Mouse (Mus musculus): ENCODE data around the gene Rnf5.

The Rnf5 gene

DNA sequence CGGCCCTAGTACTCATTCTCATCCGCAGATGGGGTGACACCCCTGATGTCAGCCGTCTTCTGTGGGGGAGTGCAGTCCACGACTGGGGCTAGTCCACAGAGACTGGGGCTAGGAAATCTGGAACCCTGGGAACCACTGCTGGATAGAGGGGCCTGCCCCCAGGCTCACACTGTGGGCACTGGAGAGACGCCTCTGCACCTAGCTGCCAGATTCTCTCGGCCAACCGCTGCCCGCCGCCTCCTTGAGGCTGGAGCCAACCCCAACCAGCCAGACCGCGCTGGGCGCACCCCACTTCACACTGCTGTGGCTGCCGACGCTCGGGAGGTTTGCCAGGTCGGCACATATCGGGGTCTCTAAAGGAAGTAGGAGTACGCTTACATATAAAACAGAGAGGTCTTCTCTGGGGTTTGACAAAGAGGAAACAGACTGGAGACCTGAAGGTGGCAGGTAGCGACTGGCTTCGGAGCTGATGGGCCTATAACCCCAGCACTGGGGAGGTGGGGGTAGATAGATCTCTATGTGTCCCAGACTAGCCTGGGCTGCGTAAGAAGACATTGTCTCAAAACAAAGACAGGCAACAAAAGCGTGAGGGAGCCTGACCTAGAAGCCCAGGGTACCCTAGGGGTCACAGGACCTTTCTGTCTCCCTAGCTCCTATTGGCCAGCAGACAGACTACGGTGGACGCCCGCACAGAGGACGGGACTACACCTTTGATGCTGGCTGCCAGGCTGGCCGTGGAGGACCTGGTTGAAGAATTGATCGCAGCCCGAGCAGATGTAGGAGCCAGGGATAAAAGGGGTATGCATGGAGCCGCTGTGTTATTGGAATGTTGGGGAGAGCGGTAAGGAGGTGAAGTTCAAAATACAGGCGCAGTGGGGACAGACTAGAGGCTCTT lies 17.4 kb downstream of the Rnf5 start:
- no peak for DNase-seq (ENCODE audit: low read depth)

DNA sequence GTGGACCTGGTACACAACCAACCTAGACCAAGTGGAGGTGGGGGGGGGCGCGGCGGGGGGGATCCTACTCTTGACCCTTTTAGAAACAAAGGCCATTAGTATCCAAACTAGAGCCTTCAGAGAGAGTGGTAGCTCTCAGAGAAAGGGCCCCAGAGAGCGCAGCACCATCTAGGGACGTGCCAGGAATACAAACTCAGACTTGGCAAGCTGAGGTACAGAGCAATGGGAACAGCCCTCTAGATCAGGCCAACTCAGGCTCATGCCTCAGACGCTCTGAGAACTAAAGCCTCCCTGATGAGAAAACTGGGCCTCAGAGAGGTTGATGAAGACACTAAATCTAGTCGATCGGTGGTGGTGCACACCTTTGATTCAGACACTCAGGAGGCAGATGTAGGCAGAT lies 18.4 kb downstream of the Rnf5 start:
- DNase-seq (ENCODE audit: low read depth) = no peak

DNA sequence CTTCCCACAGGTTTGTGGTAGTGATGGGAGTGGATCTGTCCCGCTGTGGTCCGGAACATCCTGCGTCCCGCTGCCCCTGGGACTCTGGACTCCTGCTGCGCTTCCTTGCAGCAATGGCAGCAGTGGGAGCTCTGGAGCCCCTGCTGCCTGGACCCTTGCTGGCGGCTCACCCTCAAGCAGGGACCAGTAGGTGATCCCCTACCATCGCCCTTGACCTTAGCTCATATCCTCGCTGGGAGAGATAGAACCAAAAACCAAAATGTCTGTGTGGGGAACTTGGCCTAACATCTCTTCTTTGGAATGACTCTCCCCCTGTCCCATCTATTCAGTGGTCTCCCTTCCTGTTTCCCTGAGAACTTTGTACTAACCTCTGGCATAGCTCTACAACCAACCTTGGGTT lies 19.7 kb downstream of the Rnf5 start:
- DNase-seq (ENCODE audit: low read depth) = no peak

DNA sequence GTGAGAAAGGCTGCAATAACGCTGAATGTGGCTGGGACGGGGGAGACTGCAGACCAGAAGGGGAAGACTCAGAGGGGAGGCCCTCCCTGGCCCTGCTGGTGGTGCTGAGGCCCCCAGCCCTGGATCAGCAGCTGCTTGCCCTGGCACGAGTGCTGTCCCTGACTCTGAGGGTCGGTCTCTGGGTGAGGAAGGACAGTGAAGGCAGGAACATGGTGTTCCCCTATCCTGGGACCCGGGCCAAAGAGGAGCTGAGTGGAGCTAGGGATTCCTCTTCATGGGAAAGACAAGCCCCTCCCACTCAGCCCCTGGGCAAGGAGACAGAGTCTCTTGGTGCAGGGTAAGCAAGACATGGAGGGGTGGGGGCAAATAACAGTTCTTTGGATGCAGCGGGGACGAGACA lies 20.1 kb downstream of the Rnf5 start:
- no peak for DNase-seq (ENCODE audit: low read depth)

DNA sequence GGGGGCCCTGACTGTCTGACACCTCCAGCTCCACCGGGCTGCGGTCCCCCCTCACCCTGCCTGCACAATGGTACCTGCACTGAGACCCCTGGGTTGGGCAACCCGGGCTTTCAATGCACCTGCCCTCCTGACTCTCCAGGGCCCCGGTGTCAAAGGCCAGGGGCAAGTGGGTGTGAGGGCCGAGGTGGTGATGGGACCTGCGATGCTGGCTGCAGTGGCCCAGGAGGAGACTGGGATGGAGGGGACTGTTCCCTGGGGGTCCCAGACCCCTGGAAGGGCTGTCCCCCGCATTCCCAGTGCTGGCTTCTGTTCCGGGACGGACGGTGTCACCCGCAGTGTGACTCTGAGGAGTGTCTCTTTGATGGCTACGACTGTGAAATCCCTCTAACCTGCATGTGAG lies 21.0 kb downstream of the Rnf5 start:
- DNase-seq (ENCODE audit: low read depth) = no peak

DNA sequence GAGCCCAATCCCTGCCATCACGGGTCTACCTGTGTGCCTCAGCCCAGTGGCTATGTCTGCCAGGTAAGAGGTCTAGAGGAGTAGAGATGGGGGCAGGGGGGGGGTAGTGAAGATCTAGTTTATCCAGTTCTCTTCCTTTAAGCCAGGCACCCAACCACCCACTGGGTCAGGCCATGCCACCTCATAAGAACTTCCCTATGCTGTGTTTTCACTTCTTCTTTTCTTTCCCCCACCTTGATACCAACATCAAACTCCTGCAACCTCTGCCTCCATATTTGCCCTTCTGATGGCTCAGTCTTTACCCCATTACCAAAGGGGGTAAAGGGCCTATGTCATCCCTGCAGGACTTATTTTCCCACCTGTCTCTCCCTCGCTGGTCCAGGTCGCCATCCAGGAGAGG lies 25.4 kb downstream of the Rnf5 start:
- DNase-seq (ENCODE audit: low read depth) = no peak

DNA sequence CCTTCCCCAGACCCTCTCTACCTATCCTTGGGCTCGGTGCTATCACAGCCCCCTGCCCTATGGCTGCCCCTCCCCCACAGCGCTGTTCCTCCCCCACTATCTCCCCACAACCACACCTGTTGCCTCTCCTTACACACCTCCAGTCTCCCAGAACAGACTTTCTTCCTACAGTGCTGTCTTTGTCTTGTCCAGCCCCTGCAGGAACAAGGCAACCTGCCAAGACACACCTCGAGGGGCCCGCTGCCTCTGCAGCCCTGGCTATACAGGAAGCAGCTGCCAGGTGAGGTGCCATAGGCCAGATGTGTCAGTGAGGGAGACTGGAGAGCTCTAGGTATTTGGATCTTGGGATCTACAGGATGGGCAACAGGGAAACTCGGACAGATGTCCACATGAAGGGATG lies 26.9 kb downstream of the Rnf5 start:
- DNase-seq (ENCODE audit: low read depth) = no peak

DNA sequence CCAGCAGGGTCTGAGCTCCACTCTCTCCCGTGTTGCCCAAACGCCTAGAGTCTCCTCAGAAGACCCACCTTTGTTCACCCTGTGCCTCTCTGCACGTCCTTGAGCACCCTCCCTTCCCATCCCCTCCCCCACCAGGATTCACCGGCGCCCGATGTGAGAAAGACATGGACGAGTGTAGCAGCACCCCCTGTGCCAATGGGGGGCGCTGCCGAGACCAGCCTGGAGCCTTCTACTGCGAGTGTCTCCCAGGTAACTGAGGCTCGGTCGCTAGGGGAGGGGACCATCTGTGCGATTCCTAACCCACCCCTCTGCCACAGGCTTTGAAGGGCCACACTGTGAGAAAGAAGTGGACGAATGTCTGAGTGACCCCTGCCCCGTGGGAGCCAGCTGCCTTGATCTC lies 31.1 kb downstream of the Rnf5 start:
- DNase-seq (ENCODE audit: low read depth) = no peak

DNA sequence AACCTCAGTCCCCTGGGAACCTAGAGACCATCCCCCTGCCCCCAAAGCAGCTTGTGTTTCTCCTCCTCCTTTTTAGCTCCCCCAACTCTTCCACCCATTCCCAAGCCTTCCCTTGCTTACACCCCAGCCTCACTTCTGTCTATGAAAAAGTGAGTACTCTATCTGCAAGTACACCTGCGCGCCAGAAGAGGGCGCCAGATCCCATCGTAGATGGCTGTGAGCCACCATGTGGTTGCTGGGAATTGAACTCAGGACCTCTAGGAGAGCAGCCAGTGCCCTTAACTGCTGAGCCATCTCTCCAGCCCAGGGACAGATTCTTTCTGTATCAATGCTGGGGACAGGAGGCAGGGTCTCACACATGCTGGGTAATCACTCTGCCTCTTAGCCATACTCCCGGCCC lies 31.6 kb downstream of the Rnf5 start:
- no peak for DNase-seq (ENCODE audit: low read depth)

DNA sequence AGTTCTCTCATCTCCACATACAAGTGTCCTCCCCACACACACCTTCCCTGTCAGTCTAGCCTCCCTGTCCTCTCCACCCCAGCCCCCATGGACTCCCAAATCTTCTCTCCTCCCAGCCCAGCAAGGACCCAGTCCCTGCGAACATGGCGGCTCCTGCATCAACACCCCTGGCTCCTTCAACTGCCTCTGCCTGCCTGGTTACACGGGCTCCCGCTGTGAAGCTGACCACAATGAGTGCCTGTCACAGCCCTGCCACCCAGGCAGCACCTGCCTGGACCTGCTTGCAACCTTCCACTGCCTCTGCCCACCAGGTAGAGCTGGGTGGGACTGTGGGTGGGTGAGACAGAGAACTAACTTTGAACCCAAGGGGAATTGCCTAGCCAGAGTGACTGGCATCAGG lies 33.6 kb downstream of the Rnf5 start:
- DNase-seq (ENCODE audit: low read depth) = no peak

DNA sequence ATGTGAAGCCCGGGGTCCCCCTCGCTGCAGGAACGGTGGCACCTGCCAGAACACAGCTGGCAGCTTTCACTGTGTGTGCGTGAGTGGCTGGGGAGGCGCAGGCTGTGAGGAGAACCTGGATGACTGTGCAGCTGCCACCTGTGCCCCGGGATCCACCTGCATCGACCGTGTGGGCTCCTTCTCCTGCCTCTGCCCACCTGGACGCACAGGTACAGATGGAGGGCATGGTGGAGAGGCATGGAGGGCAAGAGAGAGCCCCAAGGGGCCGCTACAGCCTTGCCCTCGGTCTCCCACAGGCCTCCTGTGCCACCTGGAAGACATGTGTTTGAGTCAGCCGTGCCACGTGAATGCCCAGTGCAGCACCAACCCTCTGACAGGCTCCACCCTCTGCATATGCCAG lies 35.1 kb downstream of the Rnf5 start:
- DNase-seq (ENCODE audit: low read depth) = no peak

DNA sequence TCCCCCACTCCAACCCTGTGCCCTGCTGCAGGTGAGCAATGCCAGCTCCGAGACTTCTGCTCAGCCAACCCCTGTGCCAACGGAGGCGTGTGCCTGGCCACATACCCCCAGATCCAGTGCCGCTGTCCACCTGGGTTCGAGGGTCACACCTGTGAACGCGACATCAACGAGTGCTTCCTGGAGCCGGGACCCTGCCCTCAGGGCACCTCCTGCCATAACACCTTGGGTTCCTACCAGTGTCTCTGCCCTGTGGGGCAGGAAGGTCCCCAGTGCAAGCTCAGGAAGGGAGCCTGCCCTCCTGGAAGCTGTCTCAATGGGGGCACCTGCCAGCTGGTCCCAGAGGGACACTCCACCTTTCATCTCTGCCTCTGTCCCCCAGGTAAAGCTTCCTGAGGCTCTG lies 36.2 kb downstream of the Rnf5 start:
- DNase-seq (ENCODE audit: low read depth) = no peak

DNA sequence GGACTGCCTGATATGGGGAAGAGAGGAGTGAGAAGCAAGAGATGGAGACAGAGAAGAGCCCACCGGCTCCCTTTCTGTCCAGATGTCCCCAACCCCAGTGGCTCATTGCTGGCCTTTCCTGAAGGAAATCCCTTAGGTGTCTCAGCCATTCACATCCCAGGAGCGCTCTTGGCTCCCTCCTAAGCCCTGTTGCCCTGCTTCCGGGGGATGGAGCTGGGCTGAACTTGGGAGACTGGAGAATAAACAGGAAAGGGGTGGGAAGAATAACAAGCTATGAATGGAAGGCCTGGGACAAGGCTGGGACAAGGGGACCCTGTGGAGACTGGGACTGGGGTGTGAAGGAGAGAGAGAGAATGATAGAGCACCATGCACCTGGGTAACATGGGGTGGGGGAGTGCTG lies 38.7 kb downstream of the Rnf5 start:
- DNase-seq (ENCODE audit: low read depth) = no peak

DNA sequence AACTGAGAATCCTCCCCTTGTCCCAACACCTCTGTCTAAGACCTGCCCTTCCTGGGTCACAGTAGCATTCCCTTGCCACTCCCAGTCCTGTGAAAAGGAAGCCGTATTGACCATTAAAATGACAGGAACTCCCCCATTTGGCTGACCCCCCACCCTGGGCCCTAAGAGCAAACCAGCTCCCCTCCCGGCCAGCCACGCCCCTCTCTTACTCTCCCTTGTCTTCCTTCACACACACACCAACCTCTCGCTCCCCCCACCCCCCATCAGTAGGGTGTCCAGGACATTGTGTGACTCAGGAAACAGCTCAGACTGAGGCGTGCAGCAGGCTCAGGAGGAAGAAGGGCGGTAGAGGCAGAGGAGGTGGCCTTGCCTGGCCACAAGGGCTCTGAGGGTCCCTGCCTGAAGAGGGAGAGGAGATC lies 39.5 kb downstream of the Rnf5 start, which contains the start of gene Notch4:
Gene Notch4, plus strand, starts transcription at position 266 of the 419 bp plus-strand sequence.
- no peak for DNase-seq (ENCODE audit: low read depth)

DNA sequence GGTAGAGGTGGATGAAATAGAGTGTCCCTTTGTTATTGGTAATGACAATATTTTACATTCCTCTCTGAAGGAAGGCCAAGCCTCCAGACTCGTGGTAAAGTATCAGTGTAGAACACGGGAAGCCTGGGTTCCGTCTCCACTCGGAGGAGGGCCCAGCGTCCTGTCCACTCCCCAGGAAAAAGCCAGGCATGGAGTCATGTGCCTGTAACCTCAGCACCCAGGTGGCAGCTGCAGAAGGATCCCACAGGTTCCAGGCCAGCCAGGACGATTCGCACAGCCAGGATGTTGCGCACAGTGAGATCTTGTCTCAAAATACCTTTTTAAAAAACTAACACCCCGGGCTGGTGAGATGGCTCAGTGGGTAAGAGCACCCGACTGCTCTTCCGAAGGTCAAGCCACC lies 40.1 kb downstream of the Rnf5 start:
- DNase-seq (ENCODE audit: low read depth) = no peak

DNA sequence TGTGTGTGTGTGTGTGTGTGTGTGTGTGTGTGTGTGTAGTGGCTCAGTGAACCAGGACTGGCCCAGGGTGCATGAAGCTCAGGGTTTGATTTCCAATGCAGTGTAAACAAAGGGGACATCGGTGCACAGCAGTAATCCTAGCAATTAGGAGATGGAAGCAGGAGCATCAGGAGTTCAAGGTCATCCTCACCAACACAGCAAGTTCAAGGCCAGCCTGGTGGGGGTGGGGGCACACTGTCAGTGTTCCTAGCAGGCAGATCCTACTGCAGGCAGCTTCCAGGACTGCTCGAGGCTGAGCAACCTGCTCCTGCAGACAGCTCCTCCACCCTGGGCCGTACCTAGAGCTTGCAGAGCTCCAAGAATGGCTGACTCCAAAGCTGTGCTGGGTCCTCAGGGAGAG lies 40.9 kb downstream of the Rnf5 start:
- no peak for DNase-seq (ENCODE audit: low read depth)

DNA sequence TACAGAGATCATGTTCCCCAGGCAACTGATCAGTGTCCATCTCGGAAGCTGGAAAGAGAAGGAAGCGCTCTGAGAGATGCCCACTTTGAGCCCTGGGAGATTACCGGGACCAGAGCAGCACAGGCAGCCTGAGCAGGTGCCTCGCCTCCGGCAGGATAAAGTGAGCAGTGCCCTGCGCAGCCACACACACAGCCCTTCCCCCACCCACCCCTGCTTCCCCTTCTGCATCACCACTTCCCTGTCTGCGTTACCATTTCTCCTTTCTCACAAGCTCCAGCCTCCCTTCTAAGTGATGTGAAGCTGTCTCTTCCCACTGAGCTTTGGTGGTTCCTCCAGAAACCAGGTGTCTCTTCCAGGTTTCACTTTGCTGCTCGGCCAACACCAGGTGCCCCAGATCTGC lies 42.3 kb downstream of the Rnf5 start:
- DNase-seq (ENCODE audit: low read depth) = no peak

DNA sequence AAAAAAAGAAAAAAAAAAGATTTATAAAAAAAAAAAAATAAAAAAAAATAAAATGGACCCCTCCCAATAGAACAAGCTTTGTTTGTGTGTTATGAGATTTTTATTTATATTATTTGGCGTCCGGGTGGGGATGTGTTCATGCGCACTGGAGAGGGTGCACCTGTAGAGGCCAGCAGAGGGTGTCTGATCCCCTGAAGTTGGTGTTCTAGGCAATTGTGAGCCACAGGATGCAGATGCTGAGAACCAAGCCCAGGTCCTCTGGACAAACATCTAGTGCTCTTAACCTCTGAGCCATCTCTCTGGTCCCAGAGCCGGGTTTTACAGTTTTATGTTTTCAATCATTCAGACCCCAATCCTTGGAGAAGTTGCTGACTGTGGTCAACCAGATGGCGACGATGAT lies 43.1 kb downstream of the Rnf5 start:
- no peak for DNase-seq (ENCODE audit: low read depth)

DNA sequence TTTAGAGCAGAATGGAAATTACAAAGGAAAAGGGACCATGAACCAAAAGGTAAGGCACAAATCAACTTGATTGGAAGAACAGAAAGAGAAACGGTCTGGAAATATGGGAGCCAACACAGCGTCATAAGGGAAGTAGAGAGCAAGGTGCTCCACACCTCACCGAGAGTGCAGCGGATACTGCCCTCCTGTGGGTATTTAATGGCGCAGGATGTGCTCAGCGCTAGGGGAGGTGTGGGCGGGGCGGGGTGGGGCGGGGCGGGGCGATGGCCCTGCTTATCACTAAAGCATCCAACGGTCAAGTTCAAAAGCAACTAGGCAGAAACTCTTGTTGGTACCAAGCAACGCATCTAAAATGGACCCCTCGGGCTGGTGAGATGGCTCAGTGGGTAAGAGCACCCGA lies 43.6 kb downstream of the Rnf5 start:
- DNase-seq (ENCODE audit: low read depth) = no peak

DNA sequence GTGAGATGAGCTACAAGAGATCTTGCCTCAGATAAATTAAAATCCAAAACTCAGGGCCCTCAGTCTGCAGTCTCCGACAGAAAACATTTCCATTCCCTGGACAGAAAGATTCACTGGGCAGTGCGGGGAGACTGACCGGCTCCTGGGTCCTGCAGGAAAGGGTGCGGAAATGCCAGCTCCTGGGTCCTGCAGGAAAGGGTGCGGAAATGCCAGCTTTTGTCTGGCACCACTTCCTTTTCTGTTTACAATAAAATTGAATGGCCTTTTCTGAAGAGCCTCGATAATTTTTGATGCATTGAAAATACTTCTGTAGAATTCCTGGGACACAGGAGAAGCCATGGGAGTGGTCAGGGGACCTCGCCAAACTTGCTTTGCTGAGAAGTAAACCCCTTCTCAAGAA lies 44.4 kb downstream of the Rnf5 start:
- no peak for DNase-seq (ENCODE audit: low read depth)

DNA sequence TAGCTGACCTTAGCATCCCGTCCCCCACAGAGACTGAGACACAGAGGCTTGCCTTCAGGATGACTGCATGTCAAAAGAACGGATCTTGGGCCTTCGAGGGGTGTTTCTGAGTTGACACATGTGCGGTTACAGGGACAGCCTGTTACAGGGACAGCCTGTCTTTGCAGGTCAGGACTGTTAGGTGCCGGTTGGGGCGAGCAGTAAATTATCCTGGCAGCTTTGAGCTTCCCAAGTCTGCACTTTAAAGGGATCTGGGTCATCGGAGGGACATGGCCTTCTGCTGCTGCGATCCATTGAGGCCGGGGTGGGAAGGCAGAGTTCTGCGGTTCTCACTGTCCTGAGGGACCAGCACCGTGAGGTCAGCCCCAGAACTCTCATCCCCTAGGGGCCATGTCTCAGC lies 46.1 kb downstream of the Rnf5 start:
- no peak for DNase-seq (ENCODE audit: low read depth)

DNA sequence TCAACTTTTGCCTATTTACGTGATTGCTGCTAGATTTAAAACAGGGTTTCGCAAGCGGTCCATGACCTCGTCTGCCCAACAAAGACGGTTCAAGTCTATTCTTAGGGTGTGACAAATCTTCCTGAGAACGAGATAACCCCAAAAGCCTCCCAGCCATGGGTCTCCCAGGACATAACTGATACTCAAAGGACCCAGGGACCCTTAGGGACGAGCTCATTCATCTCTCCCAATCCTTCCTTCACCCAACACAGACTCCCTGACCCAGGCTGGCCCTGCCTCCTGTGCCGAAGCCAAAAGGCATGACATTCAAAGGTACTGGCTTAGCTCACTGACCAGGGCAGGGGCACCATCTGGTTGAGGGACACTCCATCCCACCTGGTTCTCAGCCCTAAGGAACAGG lies 47.1 kb downstream of the Rnf5 start:
- DNase-seq (ENCODE audit: low read depth) = no peak

DNA sequence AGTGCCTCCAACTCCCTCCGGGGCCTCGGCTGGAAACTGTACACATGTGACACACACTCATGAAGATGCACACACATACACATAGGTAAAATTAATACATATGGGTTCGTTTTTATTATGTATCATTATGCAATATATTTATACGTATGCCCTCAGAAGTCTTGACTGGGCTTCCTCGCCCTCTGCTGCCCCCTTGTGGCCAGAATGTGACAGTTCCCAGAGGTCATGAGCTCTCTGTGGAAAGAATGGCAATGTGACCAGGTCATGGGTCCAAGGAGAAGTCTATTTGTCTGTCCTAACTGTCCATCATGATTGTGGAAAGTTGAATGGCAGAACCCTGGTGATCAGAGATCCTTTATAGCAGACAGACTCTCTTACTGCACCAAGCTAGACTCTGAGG lies 48.0 kb downstream of the Rnf5 start:
- peak; percentile 81 for DNase-seq (ENCODE audit: low read depth)
